Mouse (Mus musculus): ENCODE measurements around the gene Csf3r.
"Not testable (repeated sequence)": the region's sequence is repeated elsewhere in the genome, so short reads cannot be mapped to it uniquely, and the experiment has no call there.

Gene Csf3r

GRCm38 (mm10) chr4:126024303-126024900 is at the start of gene Csf3r:
Gene Csf3r (plus strand): TSS chr4:126024550.
- DNase-seq (ENCODE audit: low spot score): no peak

GRCm38 (mm10) chr4:125977768-125978167 is 46.6 kb upstream of the Csf3r start:
- DNase-seq (ENCODE audit: low spot score): no peak

- DNase-seq (ENCODE audit: low spot score): no peak
Measured at GRCm38 (mm10) chr4:125983279-125983678, 41.1 kb upstream of the Csf3r start.

GRCm38 (mm10) chr4:125985703-125986102 is 38.6 kb upstream of the Csf3r start:
- DNase-seq (ENCODE audit: low spot score): not testable (repeated sequence)

DNA sequence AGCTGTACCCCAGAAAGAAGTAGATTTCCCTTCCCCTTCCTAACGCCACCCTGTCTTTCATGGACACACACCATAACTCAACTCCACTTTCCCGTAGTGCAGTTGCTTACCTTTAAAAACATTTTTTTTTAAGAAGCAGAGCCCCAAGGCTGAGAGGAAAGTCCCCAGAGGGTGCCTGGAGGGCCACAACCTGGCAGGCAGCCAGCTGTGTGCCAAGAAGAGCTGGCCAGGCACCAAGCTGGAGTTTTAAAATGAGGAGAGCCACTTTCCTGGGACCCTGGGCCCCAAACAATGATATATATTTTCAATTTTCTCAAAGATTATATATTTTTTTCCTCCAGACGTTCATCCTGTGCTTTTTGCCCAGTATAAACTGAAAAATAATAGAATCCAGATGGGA is 37.3 kb upstream of the Csf3r start:
- no peak for DNase-seq (ENCODE audit: low spot score)

DNA sequence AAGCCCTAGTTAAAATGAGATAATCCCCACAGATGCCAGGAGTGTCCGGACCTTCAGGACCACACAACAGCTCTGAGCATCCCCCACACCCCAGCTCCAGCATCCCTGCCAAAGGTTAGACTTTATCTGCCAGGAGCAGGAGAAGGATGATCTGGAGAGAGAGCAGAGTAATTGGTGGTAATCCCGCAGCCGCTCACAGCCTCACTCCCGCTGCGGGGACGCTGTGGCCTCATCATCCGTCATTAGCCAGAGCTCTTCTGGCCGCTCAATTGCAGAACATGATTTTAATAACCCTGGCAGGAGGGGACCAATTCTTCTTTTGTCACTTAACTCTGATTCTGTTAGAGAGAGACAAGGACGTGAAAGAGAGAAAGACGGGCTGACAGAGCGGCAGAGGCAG is 35.3 kb upstream of the Csf3r start:
- no peak for DNase-seq (ENCODE audit: low spot score)

GRCm38 (mm10) chr4:125990143-125990542 is 34.2 kb upstream of the Csf3r start:
- peak; percentile 9 for DNase-seq (ENCODE audit: low spot score)

DNA sequence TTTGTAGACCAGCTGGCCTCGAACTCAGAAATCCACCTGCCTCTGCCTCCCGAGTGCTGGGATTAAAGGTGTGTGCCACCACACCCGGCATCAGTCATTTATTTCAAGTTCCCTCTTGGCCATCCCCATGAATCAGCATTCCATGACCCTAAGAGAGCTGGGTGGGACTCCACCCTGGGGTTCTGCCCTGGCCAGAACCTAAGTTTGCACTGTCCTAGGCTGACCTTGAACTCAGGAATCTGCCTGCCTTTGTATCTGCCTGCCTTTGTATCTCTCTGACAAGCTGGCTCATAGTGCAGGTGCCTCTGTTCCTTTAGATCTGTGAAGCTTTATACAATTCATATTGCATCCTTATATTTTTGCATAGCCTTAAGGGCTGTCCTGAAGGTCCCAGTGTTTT is 32.1 kb upstream of the Csf3r start:
- DNase-seq (ENCODE audit: low spot score): no peak

DNA sequence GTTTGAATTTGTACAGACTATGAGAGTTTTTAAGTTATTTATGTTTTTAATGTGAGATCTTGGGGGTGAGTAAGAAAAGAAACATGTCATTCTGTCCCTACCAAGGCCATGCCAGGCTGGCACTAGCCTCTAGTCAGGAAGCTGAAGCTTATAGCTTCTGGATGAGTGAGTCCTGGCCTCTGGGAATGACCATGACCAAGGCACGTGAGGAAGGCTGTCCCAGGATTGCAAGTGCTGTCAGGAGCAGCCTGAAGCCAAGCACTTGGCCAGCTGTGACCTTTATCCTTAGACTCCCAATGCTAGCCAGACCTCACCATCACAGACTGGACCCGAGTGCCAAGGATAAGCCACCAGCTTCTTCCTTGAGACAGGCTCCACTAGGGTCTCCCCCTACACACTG is 31.4 kb upstream of the Csf3r start:
- DNase-seq (ENCODE audit: low spot score): no peak

GRCm38 (mm10) chr4:125996576-125996975 is 27.8 kb upstream of the Csf3r start:
- DNase-seq (ENCODE audit: low spot score): no peak

GRCm38 (mm10) chr4:125997826-125998225 is 26.5 kb upstream of the Csf3r start:
- DNase-seq (ENCODE audit: low spot score): no peak

- no peak for DNase-seq (ENCODE audit: low spot score)
Measured at GRCm38 (mm10) chr4:126001311-126002199, 22.8 kb upstream of the Csf3r start.

DNA sequence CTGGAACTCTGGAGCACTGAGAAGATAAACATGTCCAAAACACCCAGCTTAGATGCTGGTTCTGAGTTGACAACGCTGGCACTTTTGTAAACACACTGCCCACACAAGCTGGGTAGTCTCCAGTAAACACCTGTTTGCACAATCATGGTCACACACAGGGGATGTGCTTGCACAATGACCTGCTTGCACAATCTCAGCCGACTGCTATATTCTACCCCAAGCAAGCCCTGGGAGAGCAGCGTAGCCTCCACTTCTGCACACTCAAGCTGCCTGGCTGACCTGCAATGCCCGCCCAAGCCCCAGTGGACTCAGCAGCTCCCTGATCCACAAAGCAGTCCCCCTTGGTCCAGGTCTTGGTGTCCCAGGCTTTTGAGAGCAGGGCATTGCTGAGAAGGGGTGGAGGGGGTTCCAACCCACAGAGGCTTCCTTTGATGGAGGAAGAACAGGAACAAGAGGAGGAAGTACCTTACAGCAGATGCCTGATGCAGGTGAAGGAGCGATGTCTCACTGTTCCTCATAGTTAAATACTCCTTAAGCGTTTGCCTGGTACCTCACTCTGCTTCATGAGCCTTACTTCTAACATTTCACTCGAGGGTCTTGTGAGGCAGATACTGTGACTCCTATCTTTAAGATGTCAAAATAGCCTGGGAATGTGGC is 6.5 kb upstream of the Csf3r start:
- DNase-seq (ENCODE audit: low spot score): no peak

DNA sequence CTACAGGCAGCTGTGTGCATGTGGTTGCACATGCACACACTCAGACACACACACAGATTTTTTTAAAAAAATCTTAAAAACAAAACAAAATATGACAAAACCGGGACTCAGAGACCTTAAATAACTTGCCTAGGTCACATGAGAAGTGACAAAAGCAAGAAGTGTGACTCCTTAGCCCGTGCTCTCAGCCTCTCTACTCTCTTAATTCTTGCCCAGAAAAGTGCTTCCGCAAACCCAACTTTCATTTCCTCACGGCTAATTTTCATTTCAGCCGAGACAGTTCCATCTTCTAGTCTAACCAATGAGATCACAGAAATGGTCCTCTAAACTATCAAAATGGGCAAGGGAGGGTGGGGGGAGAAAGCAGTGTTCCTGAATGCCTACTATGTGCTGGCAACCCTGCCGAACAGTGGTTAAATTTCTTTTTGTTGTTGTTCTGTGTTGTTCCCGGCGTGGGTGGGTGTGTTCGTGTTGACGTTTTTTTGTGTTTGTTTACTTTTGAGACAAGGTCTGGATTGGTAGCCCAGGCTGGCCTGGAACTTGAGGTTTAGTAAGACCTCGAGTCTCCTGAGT is 5.3 kb upstream of the Csf3r start:
- DNase-seq (ENCODE audit: low spot score): no peak

GRCm38 (mm10) chr4:126025801-126026200 is 1.5 kb downstream of the Csf3r start:
- no peak for DNase-seq (ENCODE audit: low spot score)

- DNase-seq (ENCODE audit: low spot score): no peak
Measured at GRCm38 (mm10) chr4:126027980-126028379, 3.6 kb downstream of the Csf3r start.

DNA sequence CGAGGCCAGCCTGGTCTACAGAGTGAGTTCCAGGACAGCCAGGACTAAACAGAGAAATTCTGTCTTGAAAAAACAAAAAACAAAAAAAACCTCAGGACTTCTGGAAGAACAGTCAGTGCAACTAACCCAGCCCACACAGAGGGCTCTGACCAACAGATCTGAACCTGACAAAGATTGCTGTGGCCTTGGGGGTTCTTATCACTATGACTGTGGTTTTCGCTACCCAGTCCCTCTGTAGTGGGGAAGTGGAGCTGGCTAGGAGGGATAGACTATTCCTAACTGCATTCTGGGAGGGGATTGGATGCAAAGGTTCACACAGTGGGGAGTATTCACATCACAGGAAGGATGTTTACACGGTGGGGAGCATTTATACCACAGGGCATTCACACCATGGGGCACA is 4.7 kb downstream of the Csf3r start:
- no peak for DNase-seq (ENCODE audit: low spot score)

DNA sequence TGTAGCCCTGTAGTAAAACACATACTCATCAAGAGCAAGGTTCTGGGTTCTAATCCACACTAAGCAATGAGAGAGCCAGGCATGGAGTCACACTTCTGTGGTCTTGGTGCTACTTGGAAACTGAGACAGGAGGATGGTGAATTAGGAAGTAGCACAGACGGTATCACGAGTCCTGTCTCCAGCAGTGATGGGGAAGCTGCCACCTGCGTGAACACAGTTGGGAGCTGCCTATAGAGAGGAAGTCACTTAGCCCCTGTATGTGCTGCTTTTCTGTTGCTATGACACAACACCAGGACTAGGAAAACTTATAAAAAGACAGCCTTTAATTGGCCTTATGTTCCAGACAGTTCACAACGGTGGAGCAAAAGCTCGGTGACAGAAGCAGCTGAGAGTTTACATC is 6.4 kb downstream of the Csf3r start:
- DNase-seq (ENCODE audit: low spot score): no peak

DNA sequence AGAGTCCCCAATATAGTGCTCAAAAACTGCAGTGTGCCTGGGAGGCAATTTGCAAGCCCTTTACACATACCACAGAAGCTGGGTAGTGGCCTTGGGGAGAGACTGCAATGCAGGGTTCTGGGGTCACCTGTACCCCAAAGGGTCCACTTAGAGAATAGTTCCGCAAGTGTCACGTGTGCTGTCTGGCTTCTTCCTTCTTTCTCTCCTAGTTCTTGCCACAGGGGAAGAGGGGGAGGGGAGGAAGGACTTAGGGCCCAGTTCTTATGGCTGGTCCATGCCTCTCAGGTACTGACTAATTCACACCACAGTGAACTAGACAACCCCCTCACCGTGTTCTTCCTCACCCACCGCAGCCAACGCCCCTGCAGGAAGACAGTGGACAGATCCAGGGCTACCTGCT is 11.1 kb downstream of the Csf3r start:
- DNase-seq (ENCODE audit: low spot score): no peak

- peak; percentile 71 for DNase-seq (ENCODE audit: low spot score)
Measured at GRCm38 (mm10) chr4:126046851-126047585, 22.7 kb downstream of the Csf3r start, which contains the start of gene Mrps15. Gene Mrps15 (plus strand): TSS chr4:126046925.

- no peak for DNase-seq (ENCODE audit: low spot score)
Measured at GRCm38 (mm10) chr4:126051617-126052016, 27.3 kb downstream of the Csf3r start.

Data from ovary, adult 18-20 months (tissue).